Mouse (Mus musculus): Measurements from ENCODE around the gene Prcd. TPM values are rescaled to one million over a fixed set of nuclear protein-coding genes. Genes with fewer than 3 reads are reported as not detected.
"Not testable (repeated sequence)": the region's sequence is repeated elsewhere in the genome, so short reads cannot be mapped to it uniquely, and the experiment has no call there.

The Prcd gene
- 0.16 and 0.25 TPM in 2 replicates for polyA plus RNA-seq (2016; fragmentation: Nextera tagmentation; extraction: Ambion mirVana)

DNA sequence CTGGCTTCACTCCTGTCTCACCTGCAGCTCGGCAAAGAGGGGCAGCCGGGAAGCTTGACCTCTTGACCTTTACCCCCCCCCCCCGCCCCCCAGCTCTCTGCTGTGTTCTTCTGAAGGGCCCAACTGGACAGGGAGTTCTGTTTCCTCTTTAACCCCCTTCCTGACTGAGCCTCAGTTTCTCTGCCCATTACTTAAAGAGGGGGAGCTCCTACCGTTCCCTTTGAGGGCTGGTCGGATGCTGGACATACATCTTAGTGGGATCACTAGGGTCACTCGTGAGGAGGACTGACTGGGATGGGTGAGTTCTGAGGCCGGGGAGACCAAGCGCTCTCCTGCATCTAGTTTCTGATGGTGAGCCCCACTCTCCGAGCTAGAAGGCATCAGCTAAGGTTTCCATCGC, at the start of gene Prcd:
Prcd (plus strand) TSS at position 301 of the 400 bp plus-strand sequence.
- peaks cover 74% of the 10 kb centered on the region for H3K4me1 ChIP-seq

DNA sequence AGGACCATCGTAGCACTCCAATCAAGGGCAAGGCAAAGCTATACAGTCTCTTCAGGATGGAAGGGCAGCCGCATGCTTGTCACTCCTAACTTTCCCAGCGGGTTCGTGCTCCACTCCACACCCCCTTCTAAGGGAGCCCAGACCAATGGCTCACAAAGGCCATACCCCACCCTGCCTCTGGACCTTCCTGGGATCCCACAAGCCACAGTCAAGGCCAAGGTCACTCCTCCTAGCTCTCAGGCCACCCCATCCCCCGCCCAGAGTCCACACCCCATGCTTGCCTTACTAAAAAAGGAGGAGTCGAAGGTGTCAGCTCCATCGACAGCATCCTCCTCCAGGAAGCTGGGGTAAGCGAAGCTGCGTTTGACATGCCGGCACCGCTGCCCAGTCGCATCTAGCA, 49.2 kb upstream of the Prcd start:
- H3K27ac ChIP-seq = no peak overlapping the region; the same call in 1 of the 2 replicates

More for the DNA sequence above, at the start of gene Prcd:
- peak within 1 kb of the TSS; percentile 66 for H3K4me3 ChIP-seq
- peaks cover 62% of the 10 kb centered on the region for H3K27me3 ChIP-seq (ENCODE audit: low read depth, poor library complexity, severe bottlenecking)
- peak within 1 kb of the TSS; percentile 69 for H3K27ac ChIP-seq
- H3K36me3 ChIP-seq = no peaks in the 10 kb centered on the region
- H3K9me3 ChIP-seq (replicated peaks) = no peaks in the 10 kb centered on the region
- no peak for DNase-seq (ENCODE audit: low spot score)
- 3% methylated on average over 10 of the region's 10 CpGs for WGBS

DNA sequence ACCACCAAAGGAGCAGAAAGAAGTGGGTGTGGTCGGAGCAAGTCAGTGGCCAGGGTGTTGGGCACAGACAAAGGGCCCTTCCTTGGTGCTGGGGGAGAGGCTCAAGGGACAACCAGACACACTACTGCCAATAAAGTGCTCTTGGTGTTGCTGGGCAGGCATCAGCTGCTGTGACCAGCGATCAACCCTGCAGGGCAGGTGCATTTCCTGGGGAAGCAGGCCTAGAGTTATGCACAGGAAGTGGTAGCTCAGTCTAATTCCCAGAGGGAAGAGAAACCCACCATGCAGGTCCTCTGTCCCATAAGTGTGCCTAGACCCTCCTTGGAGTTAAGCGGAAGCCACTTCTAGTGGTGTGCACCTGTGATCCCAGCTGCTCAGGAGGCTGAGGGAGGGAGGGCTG, 45.6 kb upstream of the Prcd start:
- no peak overlapping the region for H3K4me3 ChIP-seq
- peaks cover 20% of the 10 kb centered on the region for H3K36me3 ChIP-seq
- H3K27ac ChIP-seq = no peak overlapping the region; the same call in 1 of the 2 replicates
- WGBS = 98% methylated on average over 3 of the region's 3 CpGs
- no peaks in the 10 kb centered on the region for H3K9me3 ChIP-seq (replicated peaks)
- H3K27me3 ChIP-seq (ENCODE audit: low read depth, poor library complexity, severe bottlenecking) = no peaks in the 10 kb centered on the region
- DNase-seq (ENCODE audit: low spot score) = no peak
- peaks cover 32% of the 10 kb centered on the region for H3K4me1 ChIP-seq

More for the DNA sequence above, 49.2 kb upstream of the Prcd start:
- Histone ChIP-seq H3K36me3 (peaks cover 30% of the 10 kb centered on the region), H3K4me1 (peaks cover 20% of the 10 kb centered on the region), H3K27me3 (ENCODE audit: low read depth, poor library complexity, severe bottlenecking) (no peaks in the 10 kb centered on the region), H3K9me3 (replicated peaks) (no peaks in the 10 kb centered on the region), H3K4me3 (no peak overlapping the region)
- 89% methylated on average over 12 of the region's 12 CpGs for WGBS
- DNase-seq (ENCODE audit: low spot score) = no peak

DNA sequence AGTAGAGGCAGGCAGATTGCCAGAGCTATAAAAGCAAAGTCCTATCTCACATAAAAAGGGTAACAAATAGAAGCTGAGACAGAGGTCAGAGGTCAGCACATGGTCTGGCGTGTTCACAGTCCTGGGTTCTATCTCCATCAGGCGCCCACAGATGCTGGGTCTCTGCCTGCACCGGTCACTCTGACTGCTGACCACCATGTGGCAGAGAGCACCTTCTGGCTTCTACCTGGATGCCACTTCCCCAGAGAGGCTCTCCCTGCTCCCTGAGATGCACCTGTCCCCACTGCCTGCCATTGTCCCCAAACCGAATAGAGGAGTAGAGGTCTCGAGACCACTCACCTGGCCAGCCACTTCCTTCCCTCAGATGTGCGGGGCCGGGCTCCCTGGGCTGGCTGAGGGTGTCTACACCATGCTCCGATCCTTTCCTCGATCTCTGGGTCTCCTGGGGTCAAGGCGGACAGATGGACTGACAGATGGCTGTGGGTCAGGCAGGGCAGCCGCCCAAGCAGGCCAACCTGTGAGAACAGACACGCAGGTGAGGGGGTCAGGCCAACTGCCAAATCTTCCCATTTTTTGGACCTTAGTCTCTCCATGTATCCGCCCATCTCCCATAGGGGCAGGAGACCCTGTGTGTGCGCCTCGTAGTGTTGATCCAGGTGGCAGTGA, 43.2 kb upstream of the Prcd start:
- DNase-seq (ENCODE audit: low spot score) = no peak
- Histone ChIP-seq H3K4me1 (peaks cover 37% of the 10 kb centered on the region), H3K4me3 (no peak overlapping the region), H3K27ac (no peak overlapping the region), H3K9me3 (replicated peaks) (no peaks in the 10 kb centered on the region), H3K27me3 (ENCODE audit: low read depth, poor library complexity, severe bottlenecking) (no peaks in the 10 kb centered on the region), H3K36me3 (peaks cover 10% of the 10 kb centered on the region; the same call in 1 of the 2 replicates)
- WGBS = 77% methylated on average over 15 of the region's 15 CpGs

DNA sequence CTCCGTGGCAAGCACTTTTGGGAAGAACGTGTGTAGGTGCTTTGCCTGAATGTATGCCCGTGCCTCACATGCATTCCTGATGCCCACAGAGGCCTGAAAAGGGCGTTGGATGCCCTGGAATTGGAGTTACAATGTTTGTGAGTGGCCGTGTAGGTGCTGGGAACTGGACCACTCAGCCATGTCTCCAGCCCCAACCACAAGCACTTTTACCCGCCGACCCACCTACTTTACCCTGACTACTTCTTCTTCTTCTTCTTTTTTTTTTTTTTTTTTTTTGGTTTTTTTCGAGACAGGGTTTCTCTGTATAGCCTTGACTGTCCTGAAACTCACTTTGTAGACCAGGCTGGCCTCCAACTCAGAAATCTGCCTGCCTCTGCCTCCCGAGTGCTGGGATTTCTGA, 42.2 kb upstream of the Prcd start:
- WGBS = 84% methylated on average over 9 of the region's 9 CpGs
- not testable (repeated sequence) for H3K9me3 ChIP-seq (replicated peaks); H3K27me3 ChIP-seq (ENCODE audit: low read depth, poor library complexity, severe bottlenecking); H3K36me3 ChIP-seq; H3K4me3 ChIP-seq; DNase-seq (ENCODE audit: low spot score); H3K27ac ChIP-seq
- H3K4me1 ChIP-seq = peaks cover 47% of the 10 kb centered on the region

DNA sequence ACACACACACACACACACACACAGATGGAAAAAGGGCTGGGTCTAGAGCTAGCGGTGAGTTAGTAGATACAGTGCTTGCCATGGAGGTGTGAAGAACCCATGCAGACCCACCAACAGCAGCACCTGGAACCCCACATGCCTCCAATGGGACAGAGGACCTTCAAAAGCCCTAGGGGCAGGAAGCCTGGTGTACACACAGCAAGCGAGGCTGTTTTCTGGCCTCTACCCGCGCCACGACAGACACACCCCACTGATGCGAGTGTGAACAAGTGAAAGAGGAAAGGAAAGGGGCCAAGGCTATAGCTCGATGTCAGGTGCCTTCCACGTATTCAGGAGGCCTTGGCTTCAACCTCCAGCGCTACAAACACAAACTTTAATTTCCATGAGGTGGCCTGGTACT, 41.5 kb upstream of the Prcd start:
- DNase-seq (ENCODE audit: low spot score) = no peak
- H3K4me3 ChIP-seq = no peak overlapping the region
- 92% methylated on average over 9 of the region's 9 CpGs for WGBS
- no peaks in the 10 kb centered on the region for H3K27me3 ChIP-seq (ENCODE audit: low read depth, poor library complexity, severe bottlenecking)
- H3K36me3 ChIP-seq = peaks cover 4% of the 10 kb centered on the region; the same call in 1 of the 2 replicates
- H3K4me1 ChIP-seq = peaks cover 50% of the 10 kb centered on the region
- no peaks in the 10 kb centered on the region for H3K9me3 ChIP-seq (replicated peaks)
- no peak overlapping the region for H3K27ac ChIP-seq

DNA sequence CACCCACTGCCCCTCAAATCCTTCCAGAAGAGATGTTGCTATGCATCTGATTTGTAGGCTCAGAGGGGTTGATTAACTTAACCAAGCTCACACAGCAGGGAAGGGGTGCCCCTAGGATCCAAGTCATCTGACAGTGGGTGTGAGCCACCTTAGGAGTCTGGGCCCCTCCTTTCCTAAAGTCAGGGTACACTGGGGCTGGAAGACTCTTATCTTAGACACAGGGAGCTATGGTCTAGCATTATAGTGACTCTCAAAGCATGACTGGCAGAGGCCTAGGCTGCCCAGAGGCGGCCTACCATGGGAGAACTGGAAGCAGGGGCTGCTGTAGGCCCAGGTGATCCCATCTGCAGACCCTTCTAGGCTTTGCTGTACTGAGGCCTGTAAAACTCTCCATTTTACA, 40.8 kb upstream of the Prcd start:
- Histone ChIP-seq H3K27ac (no peak overlapping the region), H3K36me3 (no peaks in the 10 kb centered on the region), H3K4me1 (peaks cover 52% of the 10 kb centered on the region), H3K27me3 (ENCODE audit: low read depth, poor library complexity, severe bottlenecking) (no peaks in the 10 kb centered on the region), H3K4me3 (no peak overlapping the region), H3K9me3 (replicated peaks) (no peaks in the 10 kb centered on the region)
- DNase-seq (ENCODE audit: low spot score) = no peak
- WGBS = 84% methylated on average over 1 of the region's 1 CpGs

DNA sequence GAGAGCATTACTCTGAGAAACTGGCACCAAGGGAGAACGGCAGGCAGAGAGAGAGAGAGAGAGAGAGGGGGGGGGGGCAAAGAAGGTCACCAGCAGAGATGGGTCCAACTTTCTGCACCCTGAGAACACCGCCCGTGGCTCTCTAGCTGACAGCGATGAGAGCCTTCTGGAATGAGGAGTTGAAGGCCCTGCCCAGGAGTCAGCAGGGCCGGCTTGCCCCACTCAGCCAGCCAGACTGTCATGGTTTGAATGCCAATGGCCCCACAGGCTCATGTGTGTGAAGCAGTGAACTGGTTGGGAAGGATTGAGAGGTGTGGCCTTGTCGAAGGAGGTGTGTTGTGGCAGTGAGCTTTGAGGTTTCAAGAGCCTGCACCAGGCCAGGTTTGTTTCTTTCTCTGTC, 40.1 kb upstream of the Prcd start:
- Histone ChIP-seq H3K4me3 (no peak overlapping the region), H3K27ac (no peak overlapping the region), H3K4me1 (peaks cover 55% of the 10 kb centered on the region), H3K27me3 (ENCODE audit: low read depth, poor library complexity, severe bottlenecking) (no peaks in the 10 kb centered on the region), H3K36me3 (no peaks in the 10 kb centered on the region), H3K9me3 (replicated peaks) (no peaks in the 10 kb centered on the region)
- WGBS = 93% methylated on average over 6 of the region's 6 CpGs
- no peak for DNase-seq (ENCODE audit: low spot score)

DNA sequence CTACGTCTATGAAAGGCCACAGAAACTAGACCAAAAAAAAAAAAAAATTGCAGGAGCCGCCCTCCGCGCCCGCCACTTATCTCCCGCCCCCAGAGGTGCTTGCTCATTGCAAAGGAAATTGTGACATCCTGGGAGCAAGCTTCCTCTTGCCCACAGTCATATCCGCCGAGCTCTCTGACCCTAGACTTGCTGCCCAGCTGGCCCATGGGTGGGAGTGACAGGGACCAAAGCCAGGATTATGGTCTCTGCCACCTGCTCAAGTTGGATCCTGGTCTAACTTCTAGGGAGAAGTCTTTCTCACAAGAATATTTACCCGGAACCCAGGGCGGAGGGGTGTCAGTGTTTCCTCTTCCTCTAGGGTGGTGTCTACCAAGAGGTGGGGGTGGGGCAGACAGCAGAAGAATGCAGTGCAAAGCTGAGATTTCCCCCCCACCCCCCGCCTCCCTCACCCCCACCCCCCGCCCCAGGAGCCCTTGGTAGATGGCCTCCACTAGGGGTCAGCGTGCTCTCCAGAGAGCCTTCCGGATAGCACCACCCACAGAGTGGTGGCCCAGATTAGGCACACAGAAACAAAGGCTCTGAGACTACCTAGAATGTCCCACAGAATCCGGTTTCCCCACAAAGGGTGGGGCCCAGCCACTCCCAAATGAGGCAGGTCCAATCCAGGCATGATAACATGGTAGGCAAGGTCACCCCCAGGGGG, 37.4 kb upstream of the Prcd start:
- no peak overlapping the region for H3K4me3 ChIP-seq
- H3K27ac ChIP-seq = 0 out of 2 replicates have a peak overlapping the region, but pooled peaks have one; percentile 3
- no peaks in the 10 kb centered on the region for H3K9me3 ChIP-seq (replicated peaks)
- no peaks in the 10 kb centered on the region for H3K36me3 ChIP-seq
- peaks cover 6% of the 10 kb centered on the region; the same call in 1 of the 2 replicates for H3K27me3 ChIP-seq (ENCODE audit: low read depth, poor library complexity, severe bottlenecking)
- DNase-seq (ENCODE audit: low spot score) = no peak
- 52% methylated on average over 15 of the region's 15 CpGs for WGBS
- peaks cover 63% of the 10 kb centered on the region for H3K4me1 ChIP-seq

DNA sequence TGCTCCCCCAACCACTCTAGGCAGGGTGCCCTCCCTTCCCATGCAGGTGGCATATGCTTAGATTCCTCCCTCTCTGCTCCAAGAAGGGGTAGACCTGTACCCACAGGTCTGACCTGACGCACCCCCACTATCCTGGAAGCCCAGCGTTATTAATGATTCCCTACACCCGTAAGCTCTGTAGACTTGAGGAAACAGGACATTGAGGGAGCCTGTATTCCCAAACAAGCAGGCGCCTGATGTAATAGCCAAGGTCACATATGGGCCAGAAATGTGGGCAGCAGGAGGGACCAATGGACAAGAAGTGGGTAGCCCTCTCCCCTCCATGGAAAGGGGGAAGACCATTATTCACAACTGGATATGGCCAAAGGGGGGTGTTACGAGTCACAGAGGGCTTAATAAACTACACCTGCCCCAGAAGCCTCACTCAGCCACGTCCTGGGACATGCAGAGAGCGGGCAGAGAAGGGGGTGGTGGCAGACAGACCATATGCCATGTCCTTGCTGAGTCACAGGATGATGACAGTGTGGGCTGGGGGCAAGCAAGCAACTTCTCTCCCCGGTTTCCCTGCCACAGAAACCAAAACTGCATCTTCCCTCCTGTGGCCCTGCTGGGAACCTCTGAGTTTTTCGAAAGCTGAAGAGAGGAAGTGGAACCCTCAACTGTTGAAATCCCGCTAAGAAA, 36.8 kb upstream of the Prcd start:
- Histone ChIP-seq H3K4me1 (peaks cover 70% of the 10 kb centered on the region), H3K9me3 (replicated peaks) (no peaks in the 10 kb centered on the region), H3K36me3 (no peaks in the 10 kb centered on the region), H3K4me3 (no peak overlapping the region), H3K27ac (0 out of 2 replicates have a peak overlapping the region, but pooled peaks have one; percentile 3), H3K27me3 (ENCODE audit: low read depth, poor library complexity, severe bottlenecking) (peaks cover 9% of the 10 kb centered on the region; the same call in 1 of the 2 replicates)
- WGBS = 74% methylated on average over 10 of the region's 10 CpGs
- DNase-seq (ENCODE audit: low spot score) = no peak

DNA sequence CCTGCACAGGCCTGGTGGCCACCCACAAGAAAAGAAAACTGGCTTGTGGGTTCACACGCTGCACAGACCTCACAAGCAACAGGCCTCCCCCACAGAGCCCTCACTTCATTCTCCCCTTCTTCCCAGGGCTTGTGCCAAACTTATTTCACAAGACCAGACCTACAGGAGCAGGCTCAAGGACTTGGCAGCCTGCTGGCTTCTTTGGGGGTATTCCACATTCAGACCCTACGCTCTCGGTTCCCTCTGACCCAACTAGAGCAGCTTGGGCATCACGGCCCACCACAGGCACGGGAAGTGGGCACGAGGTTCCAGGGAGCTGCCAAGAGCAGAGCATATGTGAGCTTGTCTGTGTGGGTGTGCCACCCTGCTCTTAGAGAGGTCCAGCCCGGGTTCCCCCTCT, 35.7 kb upstream of the Prcd start:
- H3K9me3 ChIP-seq (replicated peaks) = no peaks in the 10 kb centered on the region
- peaks cover 16% of the 10 kb centered on the region for H3K27me3 ChIP-seq (ENCODE audit: low read depth, poor library complexity, severe bottlenecking)
- peaks cover 80% of the 10 kb centered on the region for H3K4me1 ChIP-seq
- no peak for DNase-seq (ENCODE audit: low spot score)
- 0 out of 2 replicates have a peak overlapping the region, but pooled peaks have one; percentile 39 for H3K27ac ChIP-seq
- no peak overlapping the region; the same call in 1 of the 2 replicates for H3K4me3 ChIP-seq
- 91% methylated on average over 7 of the region's 7 CpGs for WGBS
- H3K36me3 ChIP-seq = no peaks in the 10 kb centered on the region

DNA sequence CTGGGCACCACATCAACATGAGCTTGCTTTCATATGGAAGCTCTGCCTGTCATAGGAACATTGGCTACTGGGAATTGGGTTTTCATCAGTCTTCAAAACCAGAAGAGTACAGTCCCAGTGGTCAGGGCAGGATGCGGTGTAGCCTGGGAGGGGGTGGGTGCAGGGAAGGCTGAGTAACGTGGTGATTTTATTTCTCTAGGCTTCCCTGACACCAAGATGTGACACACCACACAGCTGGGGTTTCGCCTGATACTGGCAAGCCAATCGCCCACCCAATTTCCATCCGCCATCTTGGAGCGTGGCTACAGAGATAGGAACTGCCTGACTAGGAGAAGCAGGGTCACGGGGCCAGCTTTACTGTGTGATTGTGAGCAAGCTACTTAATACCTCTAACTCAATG, 34.7 kb upstream of the Prcd start:
- Histone ChIP-seq H3K36me3 (no peaks in the 10 kb centered on the region), H3K4me1 (peaks cover 90% of the 10 kb centered on the region), H3K27me3 (ENCODE audit: low read depth, poor library complexity, severe bottlenecking) (peaks cover 26% of the 10 kb centered on the region), H3K27ac (no peak overlapping the region), H3K4me3 (no peak overlapping the region), H3K9me3 (replicated peaks) (no peaks in the 10 kb centered on the region)
- no peak for DNase-seq (ENCODE audit: low spot score)
- 91% methylated on average over 7 of the region's 7 CpGs for WGBS

DNA sequence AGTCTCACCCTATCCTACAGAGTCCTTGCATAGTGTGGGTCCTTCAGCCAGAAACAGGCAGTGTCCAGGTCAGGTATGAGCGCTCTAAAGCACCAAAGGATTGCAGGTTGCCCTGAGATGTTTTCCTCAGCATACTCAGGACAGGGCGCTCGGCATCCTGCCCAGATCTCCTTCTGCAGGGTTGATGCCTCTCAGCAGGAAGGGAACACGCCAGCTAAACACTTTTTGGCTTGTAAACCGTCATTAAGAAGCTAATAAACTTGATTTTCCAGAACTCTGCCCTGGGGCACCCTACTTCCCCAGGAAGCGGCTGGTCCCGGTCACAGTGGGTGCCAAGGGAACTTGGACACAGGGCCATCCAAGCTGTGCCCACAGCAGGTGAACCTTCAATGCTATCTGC, 34.2 kb upstream of the Prcd start:
- Histone ChIP-seq H3K27ac (no peak overlapping the region), H3K27me3 (ENCODE audit: low read depth, poor library complexity, severe bottlenecking) (peaks cover 31% of the 10 kb centered on the region), H3K4me3 (no peak overlapping the region), H3K9me3 (replicated peaks) (no peaks in the 10 kb centered on the region), H3K4me1 (peaks cover 93% of the 10 kb centered on the region), H3K36me3 (no peaks in the 10 kb centered on the region)
- no peak for DNase-seq (ENCODE audit: low spot score)
- 78% methylated on average over 7 of the region's 7 CpGs for WGBS

All from limb, embryonic 10.5 days (tissue).